Mouse (Mus musculus) lung, embryonic 15.5 days (tissue): ENCODE measurements at regions not wholly inside any gene's neighbourhood (a gene's known extent, or its start where the extent isn't known, plus 50 kb on each side); places are given as distances from the start of the nearest gene placed in this dataset.
A peak's percentile ranks its signal among the peaks of the same experiment; 100 is the strongest.

Experiments used
- ATAC-seq: fragments of 200-750 bp; cut with Nextera tagmentation; 2 replicates; pipeline ENCODE4 v1.8.0; 2017; ENCODE audit warnings: moderate number of reproducible peaks, borderline replicate concordance; ENCODE audit not compliant: low FRiP score, low TSS enrichment; ENCODE audit errors: extremely low read depth
- H3K27ac ChIP-seq: fragments of 300-500 bp; sonication (generic); 2 replicates; pipeline ENCODE4 v1.5.1; 2015; ENCODE audit warnings: moderate library complexity, mild to moderate bottlenecking, inconsistent platforms
- H3K27me3 ChIP-seq: fragments of 300-500 bp; sonication (generic); 2 replicates; pipeline ENCODE4 v1.6.1; 2015; ENCODE audit warnings: inconsistent platforms
- H3K36me3 ChIP-seq: fragments of 300-500 bp; sonication (generic); 2 replicates; pipeline ENCODE4 v1.6.1; 2015; ENCODE audit warnings: inconsistent platforms
- H3K4me1 ChIP-seq: fragments of 300-500 bp; sonication (generic); 2 replicates; pipeline ENCODE4 v1.6.1; 2015; ENCODE audit warnings: inconsistent platforms
- H3K4me2 ChIP-seq: fragments of 300-500 bp; sonication (generic); 2 replicates; pipeline ENCODE4 v1.6.1; 2015; ENCODE audit warnings: inconsistent platforms, mild to moderate bottlenecking, moderate library complexity
- H3K4me3 ChIP-seq: fragments of 300-500 bp; sonication (generic); 2 replicates; pipeline ENCODE4 v1.5.1; 2015; ENCODE audit warnings: mild to moderate bottlenecking, inconsistent platforms
- H3K9ac ChIP-seq: fragments of 300-500 bp; sonication (generic); 2 replicates; pipeline ENCODE4 v1.6.1; 2015; ENCODE audit warnings: inconsistent platforms
- H3K9me3 ChIP-seq: fragments of 300-500 bp; sonication (generic); 2 replicates; pipeline ENCODE4 v1.6.1; 2016; ENCODE audit warnings: inconsistent platforms
- WGBS: fragments of 180-500 bp; shearing (Covaris S2); methylation state at CpG from one replicate; pipeline ENCODE4 v1.1.7; 2015; 5-methylcytosine and 5-hydroxymethylcytosine counted together

DNA sequence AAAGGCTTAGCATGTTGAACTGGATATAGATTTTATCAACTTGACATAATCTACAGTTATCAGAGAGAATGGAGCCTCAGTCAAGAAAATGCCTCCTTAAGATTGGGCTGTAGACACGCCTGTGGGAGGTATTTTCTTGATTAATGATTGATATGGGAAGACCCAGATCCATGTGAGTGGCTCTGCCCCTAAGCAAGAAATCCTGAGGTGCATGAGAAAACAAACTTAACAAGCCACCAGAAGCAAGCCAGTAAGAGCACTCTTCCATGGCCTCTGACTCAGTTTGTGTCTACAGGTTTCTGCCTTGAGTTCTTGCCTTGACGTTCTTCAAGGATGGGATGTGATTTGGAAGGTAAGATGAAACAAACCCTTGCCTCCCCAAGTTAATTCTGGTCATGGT, 91.2 kb downstream of the Zbtb18 start:
- H3K9ac ChIP-seq: no peak overlapping the region
- no peak overlapping the region for H3K4me3 ChIP-seq
- ATAC-seq: no peak

DNA sequence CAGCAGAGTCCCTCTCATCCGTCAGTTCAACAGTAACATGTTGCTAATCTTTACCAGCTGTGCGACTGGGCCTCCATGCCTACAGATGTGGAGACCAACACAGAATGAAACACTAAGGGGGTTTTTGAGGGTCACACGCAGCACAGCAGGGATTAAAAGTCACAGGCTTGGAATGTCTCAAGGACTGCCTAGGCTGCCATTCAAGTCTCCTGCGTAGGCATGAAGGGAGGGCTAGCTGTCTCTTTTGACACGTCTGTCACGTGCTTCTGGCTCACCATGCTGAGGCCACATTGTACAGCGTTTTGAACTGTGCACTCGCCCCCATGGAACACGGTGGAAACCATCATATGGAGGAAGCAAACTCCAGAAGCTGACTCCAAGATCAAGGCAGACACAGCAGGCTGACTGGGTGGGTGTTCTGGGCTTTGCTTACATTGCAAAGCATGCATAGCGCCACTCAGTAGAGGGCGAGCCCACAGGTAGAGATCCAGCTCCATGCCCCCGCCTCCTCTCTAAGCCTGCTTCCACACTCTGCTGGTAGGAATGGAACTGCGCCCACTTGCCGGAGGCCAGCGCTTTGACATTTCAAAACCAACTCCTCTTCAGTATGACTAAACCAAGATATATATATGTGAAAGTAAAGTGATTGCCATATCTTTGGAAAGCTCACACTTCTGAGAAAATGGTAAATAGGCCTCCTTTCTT, 103.0 kb downstream of the Zbtb18 start:
- Histone ChIP-seq H3K4me2 (no peak overlapping the region), H3K9ac (no peak overlapping the region), H3K9me3 (no peaks in the 10 kb centered on the region), H3K4me1 (no peaks in the 10 kb centered on the region), H3K27me3 (no peaks in the 10 kb centered on the region), H3K36me3 (no peaks in the 10 kb centered on the region), H3K27ac (no peak overlapping the region), H3K4me3 (no peak overlapping the region)
- 77% methylated on average over 15 of the region's 15 CpGs for WGBS
- no peak for ATAC-seq

More for the DNA sequence above, 91.2 kb downstream of the Zbtb18 start:
- no peaks in the 10 kb centered on the region for H3K36me3 ChIP-seq
- no peaks in the 10 kb centered on the region for H3K4me1 ChIP-seq
- H3K27ac ChIP-seq: no peak overlapping the region
- 53% methylated on average over 2 of the region's 2 CpGs for WGBS
- H3K4me2 ChIP-seq: no peak overlapping the region
- no peaks in the 10 kb centered on the region for H3K27me3 ChIP-seq
- H3K9me3 ChIP-seq: no peaks in the 10 kb centered on the region

DNA sequence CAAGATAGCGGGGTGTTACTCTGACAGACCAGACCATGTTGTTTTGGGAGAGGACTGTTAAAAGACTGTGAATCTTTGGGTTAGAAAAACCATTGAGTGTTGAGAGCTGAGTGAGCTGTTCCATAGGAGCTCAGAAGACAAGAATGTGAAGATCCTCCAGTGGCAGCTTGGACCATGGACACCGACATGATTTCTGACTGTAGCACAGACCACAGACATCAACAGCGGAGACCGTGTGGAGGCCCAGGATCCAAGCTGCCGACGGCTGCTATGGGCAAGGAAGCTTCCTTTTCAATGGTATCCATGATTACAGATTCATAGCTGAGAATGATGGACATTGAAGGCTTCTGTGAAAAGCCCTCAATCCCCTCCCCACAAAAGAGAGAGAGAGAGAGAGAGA, 105.6 kb downstream of the Zbtb18 start:
- ATAC-seq: no peak
- no peaks in the 10 kb centered on the region for H3K4me1 ChIP-seq
- no peak overlapping the region for H3K4me3 ChIP-seq
- no peak overlapping the region for H3K9ac ChIP-seq
- no peaks in the 10 kb centered on the region for H3K9me3 ChIP-seq
- no peaks in the 10 kb centered on the region for H3K27me3 ChIP-seq
- H3K36me3 ChIP-seq: no peaks in the 10 kb centered on the region
- no peak overlapping the region for H3K4me2 ChIP-seq
- WGBS: 86% methylated on average over 6 of the region's 6 CpGs
- no peak overlapping the region for H3K27ac ChIP-seq

DNA sequence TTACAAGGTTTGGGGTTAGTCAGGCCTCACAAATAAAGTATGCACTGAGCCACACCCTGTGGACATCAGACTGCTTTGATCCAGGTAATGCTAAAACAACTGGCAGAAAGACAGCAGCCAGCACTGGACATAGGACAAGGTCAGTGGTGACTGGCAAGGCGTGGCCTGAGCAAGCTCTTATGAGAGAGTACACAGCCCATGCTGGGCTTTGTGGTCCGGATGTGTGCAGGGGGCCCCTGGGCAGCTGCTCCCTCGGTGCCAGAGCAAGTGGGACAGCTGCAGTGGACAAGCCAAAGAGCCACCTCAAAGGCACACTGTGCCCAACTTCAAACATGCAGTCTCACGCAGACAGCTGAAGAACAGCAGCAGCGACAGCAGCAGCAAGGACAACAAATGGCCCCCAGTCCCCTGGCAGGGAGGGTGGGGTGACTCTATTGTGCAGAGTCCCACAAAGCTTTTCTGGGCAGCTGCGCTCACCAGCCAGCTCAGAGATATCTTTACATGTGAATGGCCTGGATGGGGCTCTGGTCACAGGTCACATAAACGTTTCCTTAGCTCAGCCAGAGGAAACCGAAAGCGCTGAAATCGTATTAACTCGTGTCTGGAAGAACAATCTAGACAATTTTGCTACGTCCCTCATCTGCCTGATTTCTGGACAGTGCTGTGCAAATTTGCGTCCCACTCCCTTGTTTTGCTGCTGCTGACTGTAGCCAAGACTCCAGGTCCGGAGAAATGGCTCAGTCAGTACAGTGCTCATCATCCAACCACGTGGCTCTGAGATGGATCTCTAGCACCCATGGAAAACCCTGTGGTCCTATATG, 113.5 kb downstream of the Zbtb18 start:
- ATAC-seq: peak; percentile 46; the same call in 1 of the 2 replicates
- Histone ChIP-seq H3K4me1 (peaks cover 8% of the 10 kb centered on the region), H3K9ac (no peak overlapping the region), H3K27me3 (no peaks in the 10 kb centered on the region), H3K4me3 (no peak overlapping the region), H3K9me3 (no peaks in the 10 kb centered on the region), H3K27ac (no peak overlapping the region), H3K36me3 (no peaks in the 10 kb centered on the region), H3K4me2 (peak overlapping the region; percentile 40)
- WGBS: 31% methylated on average over 15 of the region's 15 CpGs

DNA sequence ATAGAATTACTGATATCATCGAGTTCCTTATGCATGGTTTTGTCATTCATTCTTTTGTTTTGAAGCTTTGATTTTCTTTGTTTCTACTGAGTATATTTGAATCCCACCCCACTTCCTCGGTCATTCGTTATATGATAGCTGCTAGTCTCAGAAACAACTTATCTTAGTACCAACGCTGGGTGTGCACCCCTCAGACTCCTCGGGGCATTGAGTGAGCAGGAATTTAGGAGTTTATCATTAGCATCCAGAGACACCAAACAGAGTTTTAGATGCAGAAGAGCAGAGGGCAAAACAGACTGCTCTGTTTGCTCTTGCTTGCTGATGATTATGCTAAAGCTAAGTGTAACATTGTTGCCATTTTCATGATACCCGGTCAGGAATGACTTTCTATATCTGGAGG, 115.3 kb downstream of the Zbtb18 start:
- H3K9me3 ChIP-seq: no peaks in the 10 kb centered on the region
- 61% methylated on average over 6 of the region's 6 CpGs for WGBS
- H3K36me3 ChIP-seq: no peaks in the 10 kb centered on the region
- no peak overlapping the region for H3K4me2 ChIP-seq
- no peaks in the 10 kb centered on the region for H3K27me3 ChIP-seq
- peaks cover 8% of the 10 kb centered on the region for H3K4me1 ChIP-seq
- no peak overlapping the region for H3K4me3 ChIP-seq
- no peak overlapping the region for H3K9ac ChIP-seq
- no peak overlapping the region for H3K27ac ChIP-seq
- no peak for ATAC-seq

DNA sequence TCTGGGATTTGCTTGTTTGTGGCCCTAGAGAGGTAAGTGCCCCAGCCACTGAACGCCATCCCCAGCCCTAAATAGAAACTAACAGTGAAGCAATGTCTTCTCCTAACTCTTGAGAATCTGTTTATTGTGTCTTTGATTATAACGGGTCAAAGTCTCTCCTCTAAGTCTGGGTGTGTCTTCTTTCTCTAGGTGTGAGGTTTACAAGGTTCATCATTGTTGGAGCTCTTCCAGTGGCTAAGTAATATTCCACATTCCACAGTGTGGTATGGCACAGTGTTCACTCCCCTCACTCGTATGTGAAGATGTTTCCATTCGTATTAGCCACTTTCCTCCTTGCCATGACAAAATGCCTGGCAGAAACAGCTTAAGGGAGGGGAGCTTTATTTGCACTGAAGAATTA, 115.7 kb downstream of the Zbtb18 start:
- 63% methylated on average over 4 of the region's 4 CpGs for WGBS
- ATAC-seq: no peak
- H3K4me2 ChIP-seq: no peak overlapping the region

DNA sequence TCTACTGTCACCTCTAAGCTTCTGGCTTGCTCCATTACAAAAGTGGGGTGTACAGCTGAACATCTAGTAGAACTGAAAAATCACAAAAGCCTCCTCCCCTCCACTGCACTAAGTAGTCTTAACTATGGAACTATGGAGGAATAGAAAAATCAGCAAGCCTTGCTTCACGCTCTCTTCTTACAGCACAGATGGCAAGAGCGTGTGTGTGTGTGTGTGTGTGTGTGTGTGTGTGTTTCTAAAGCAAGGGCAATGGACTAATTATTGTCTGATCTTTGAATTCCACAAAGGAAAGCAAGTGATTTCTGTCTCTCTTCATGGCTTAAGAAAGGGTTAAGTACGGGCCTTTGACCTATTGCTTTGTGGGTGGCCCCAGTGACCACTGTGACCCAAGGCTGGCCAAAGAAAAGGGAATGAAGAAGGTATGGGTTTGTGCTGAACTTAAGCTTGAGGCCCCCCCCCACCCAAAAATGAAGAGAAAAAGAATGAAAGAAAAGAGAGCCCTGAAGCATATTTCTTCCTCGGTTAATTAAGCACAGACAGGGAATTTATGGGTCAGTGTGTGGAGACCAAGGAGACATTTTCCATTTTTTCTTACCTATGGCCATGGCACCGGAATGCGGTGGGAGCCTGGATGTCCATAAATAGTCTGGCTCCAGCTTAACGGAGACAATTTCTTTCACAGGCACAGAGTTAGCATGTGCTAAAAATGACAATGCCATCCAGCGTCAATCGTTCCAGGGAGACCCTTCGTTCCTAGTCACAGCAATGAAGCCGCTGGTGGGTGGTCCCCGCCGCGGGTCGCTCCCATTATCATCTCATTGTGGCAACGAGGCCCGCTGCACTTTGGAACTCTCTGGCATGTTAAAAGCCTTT, 119.8 kb downstream of the Zbtb18 start:
- H3K4me1 ChIP-seq: no peaks in the 10 kb centered on the region
- no peak overlapping the region for H3K27ac ChIP-seq
- ATAC-seq: no peak
- no peaks in the 10 kb centered on the region for H3K9me3 ChIP-seq
- WGBS: 77% methylated on average over 17 of the region's 17 CpGs
- no peak overlapping the region for H3K4me2 ChIP-seq
- H3K9ac ChIP-seq: no peak overlapping the region
- H3K36me3 ChIP-seq: no peaks in the 10 kb centered on the region
- H3K4me3 ChIP-seq: no peak overlapping the region
- no peaks in the 10 kb centered on the region for H3K27me3 ChIP-seq

More for the DNA sequence above, 115.7 kb downstream of the Zbtb18 start:
- Histone ChIP-seq H3K9ac (no peak overlapping the region), H3K4me3 (no peak overlapping the region), H3K9me3 (no peaks in the 10 kb centered on the region), H3K27me3 (no peaks in the 10 kb centered on the region), H3K27ac (no peak overlapping the region), H3K36me3 (no peaks in the 10 kb centered on the region), H3K4me1 (peaks cover 8% of the 10 kb centered on the region)

DNA sequence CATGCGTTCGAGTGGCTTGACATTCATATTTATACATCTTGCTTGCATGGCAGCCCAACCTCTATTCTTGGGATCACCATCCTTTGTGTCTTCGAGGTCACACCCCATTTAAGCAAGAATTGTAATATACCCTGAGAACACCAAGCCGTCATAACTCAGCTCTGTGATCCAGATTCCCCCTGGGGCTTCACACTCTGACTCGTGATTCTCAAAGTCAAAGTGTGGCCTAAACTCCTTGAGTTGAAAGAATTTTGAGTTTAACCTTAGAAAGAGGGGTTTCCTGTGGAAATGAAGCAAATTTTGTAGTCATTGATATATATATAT, 120.4 kb downstream of the Zbtb18 start:
- H3K27ac ChIP-seq: no peak overlapping the region
- H3K4me2 ChIP-seq: no peak overlapping the region
- H3K4me1 ChIP-seq: no peaks in the 10 kb centered on the region
- no peak overlapping the region for H3K9ac ChIP-seq
- WGBS: 75% methylated on average over 5 of the region's 5 CpGs
- H3K27me3 ChIP-seq: no peaks in the 10 kb centered on the region
- no peak for ATAC-seq
- H3K4me3 ChIP-seq: no peak overlapping the region
- H3K9me3 ChIP-seq: no peaks in the 10 kb centered on the region
- no peaks in the 10 kb centered on the region for H3K36me3 ChIP-seq

DNA sequence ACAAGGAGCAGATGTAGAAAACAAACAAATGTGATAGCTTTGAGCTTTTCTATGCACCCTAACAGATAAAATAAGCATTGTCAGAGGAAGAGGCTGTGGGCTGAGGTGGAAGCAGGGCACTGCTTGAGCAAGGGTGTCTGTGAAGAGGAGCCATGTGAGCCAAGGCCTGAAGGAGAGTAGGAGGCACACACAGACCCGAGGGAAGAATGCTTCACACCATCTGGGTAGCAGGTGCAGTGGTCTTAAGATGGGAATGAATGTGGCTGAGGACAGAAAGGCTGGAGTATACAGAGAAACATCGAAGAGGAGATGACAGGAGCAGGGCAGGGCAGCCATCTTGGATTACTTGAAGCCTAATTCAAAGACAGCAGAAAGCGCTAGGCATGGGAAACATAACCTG, 123.5 kb downstream of the Zbtb18 start:
- H3K4me2 ChIP-seq: no peak overlapping the region
- 66% methylated on average over 3 of the region's 3 CpGs for WGBS

DNA sequence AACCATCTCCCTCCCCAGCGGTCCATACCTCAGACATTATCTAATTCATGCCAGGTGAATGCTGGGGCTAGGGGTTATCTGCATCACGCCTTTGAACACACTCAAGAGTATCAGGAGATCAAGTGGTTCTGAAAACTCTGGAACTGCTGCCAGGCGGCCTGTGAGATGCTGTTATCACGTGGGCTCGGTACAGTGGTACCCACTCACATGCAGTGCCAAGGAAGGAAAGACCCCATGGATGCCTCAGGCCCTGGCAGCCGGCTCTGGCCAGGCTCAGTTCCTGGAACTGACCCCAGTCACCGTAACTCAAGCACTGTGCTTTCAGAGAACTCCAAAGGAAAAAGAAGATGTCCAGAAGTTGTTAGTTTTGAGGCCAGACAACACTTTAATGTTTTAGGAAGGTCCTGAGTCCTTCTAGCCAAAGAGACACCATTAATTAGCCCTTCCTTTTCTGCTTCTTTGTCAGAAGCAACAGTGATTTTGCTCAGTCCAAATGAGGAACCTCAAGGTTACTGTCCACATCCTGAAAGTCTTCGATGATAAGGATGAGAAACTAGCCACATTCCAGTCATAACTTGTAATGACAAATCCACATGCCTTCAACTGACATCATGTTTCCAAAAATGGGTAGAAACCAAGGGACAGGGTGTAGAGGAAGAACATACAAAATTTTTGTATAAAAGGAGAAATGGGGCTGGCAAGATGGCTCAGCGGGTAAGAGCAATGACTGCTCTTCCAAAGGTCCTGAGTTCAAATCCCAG, 126.1 kb downstream of the Zbtb18 start:
- no peaks in the 10 kb centered on the region for H3K27me3 ChIP-seq
- 63% methylated on average over 9 of the region's 9 CpGs for WGBS
- H3K9me3 ChIP-seq: no peaks in the 10 kb centered on the region
- no peaks in the 10 kb centered on the region for H3K36me3 ChIP-seq
- no peak overlapping the region for H3K4me3 ChIP-seq
- H3K4me2 ChIP-seq: no peak overlapping the region
- no peak for ATAC-seq
- no peak overlapping the region for H3K9ac ChIP-seq
- no peak overlapping the region for H3K27ac ChIP-seq
- no peaks in the 10 kb centered on the region for H3K4me1 ChIP-seq

More for the DNA sequence above, 123.5 kb downstream of the Zbtb18 start:
- no peaks in the 10 kb centered on the region for H3K4me1 ChIP-seq
- H3K9me3 ChIP-seq: no peaks in the 10 kb centered on the region
- no peak overlapping the region for H3K9ac ChIP-seq
- H3K36me3 ChIP-seq: no peaks in the 10 kb centered on the region
- H3K27me3 ChIP-seq: no peaks in the 10 kb centered on the region
- no peak overlapping the region for H3K27ac ChIP-seq
- ATAC-seq: no peak
- no peak overlapping the region for H3K4me3 ChIP-seq

DNA sequence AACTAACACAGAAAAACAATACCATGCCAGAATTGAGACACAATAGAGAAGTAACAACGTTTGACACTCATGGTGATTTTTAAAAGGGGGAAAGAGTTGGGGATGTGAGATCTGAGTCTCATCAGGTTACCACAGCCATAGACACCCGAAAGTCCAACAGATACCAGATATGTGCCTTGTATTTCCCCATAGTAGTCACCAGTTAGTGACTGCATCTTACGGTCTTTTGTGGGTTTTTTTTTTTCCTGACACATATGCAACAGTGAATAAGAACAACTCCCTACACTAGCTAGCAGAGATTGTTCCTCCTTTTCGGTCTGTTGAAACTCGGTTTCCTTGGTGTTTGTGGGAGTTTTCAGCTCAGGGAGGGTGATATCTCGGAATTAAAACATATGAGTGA, 127.4 kb downstream of the Zbtb18 start:
- H3K27ac ChIP-seq: no peak overlapping the region
- ATAC-seq: no peak
- no peaks in the 10 kb centered on the region for H3K36me3 ChIP-seq
- 82% methylated on average over 6 of the region's 6 CpGs for WGBS
- no peak overlapping the region for H3K4me3 ChIP-seq
- H3K4me2 ChIP-seq: no peak overlapping the region
- no peaks in the 10 kb centered on the region for H3K9me3 ChIP-seq
- H3K4me1 ChIP-seq: no peaks in the 10 kb centered on the region
- H3K27me3 ChIP-seq: no peaks in the 10 kb centered on the region
- H3K9ac ChIP-seq: no peak overlapping the region
